Mouse (Mus musculus) CH12.LX (cell line): ENCODE measurements around the gene Slx4ip. TPM values are rescaled to one million over a fixed set of nuclear protein-coding genes. Genes with fewer than 3 reads are reported as not detected.

ENCODE experiments used
- DNase-seq: peaks from one replicate; pipeline ENCODE4 v3.0.0-alpha.2; 2013; ENCODE audit errors: extremely low read depth
- H3K27ac ChIP-seq: 2 replicates; pipeline ENCODE4 v1.5.1; 2012; ENCODE audit warnings: low read depth, mild to moderate bottlenecking, control low read depth, moderate library complexity; ENCODE audit not compliant: insufficient read depth
- H3K27me3 ChIP-seq: replicated peaks from 2 replicates; pipeline ENCODE3; 2012; ENCODE audit warnings: inconsistent platforms
- H3K36me3 ChIP-seq, 2 experiments: replicated peaks in 1 of 2; 2 replicates each; pipeline versions ENCODE3 to v1.6.1; 2012; ENCODE audit warnings: inconsistent platforms in 1 of 2, low read length in 1 of 2, mild to moderate bottlenecking in 1 of 2, mixed read lengths in 1 of 2, moderate library complexity in 1 of 2; ENCODE audit not compliant: control insufficient read depth in 1 of 2, insufficient read depth in 1 of 2
- H3K4me1 ChIP-seq, 2 experiments: 2 replicates each; pipeline ENCODE4 v1.6.1; 2012; ENCODE audit warnings: inconsistent platforms in 1 of 2, moderate library complexity in 1 of 2; ENCODE audit not compliant: insufficient read depth in 2 of 2, control insufficient read depth in 1 of 2
- H3K4me2 ChIP-seq: 2 replicates; pipeline ENCODE4 v1.6.1; 2012; ENCODE audit warnings: low read depth, mild to moderate bottlenecking, control low read depth; ENCODE audit not compliant: poor library complexity, insufficient read depth, severe bottlenecking
- H3K4me3 ChIP-seq, 3 experiments: fragments of 150-350 bp in 1 of 3; sonication (generic) in 1 of 3; replicated peaks in 1 of 3; 2 replicates each; pipeline versions ENCODE3 to v1.5.1; 2011 to 2012; ENCODE audit warnings: low read depth in 2 of 3, low read length in 2 of 3, mild to moderate bottlenecking in 2 of 3, moderate library complexity in 2 of 3, control low read depth in 1 of 3, improper control_type of control experiment in 1 of 3, inconsistent platforms in 1 of 3, mixed read lengths in 1 of 3; ENCODE audit not compliant: poor library complexity in 1 of 3
- H3K79me2 ChIP-seq: replicated peaks from 2 replicates; pipeline ENCODE4 v1.6.1; 2012; ENCODE audit warnings: mild to moderate bottlenecking, moderate library complexity; ENCODE audit not compliant: control insufficient read depth, poor library complexity, insufficient read depth, severe bottlenecking; ENCODE audit errors: extremely low read depth
- H3K9ac ChIP-seq: 2 replicates; pipeline ENCODE4 v1.6.1; 2012; ENCODE audit warnings: low read depth, mild to moderate bottlenecking, control low read depth, moderate library complexity; ENCODE audit not compliant: insufficient read depth
- H3K9me3 ChIP-seq: replicated peaks from 2 replicates; pipeline ENCODE3; 2012; ENCODE audit warnings: low read length, inconsistent platforms, mixed read lengths
- BHLHE40 ChIP-seq: IDR thresholded peaks from 2 replicates; pipeline ENCODE4 v1.6.1; 2011; ENCODE audit warnings: mild to moderate bottlenecking, low read depth, low read length, improper control_type of control experiment
- CHD1 ChIP-seq: IDR thresholded peaks from 2 replicates; pipeline ENCODE4 v1.6.1; 2012; ENCODE audit warnings: low read depth, low read length, improper control_type of control experiment, inconsistent platforms
- CTCF ChIP-seq, 2 experiments: IDR thresholded peaks in 1 of 2; conservative IDR thresholded peaks in 1 of 2; 2 replicates each; pipeline ENCODE4 v1.5.1; 2011 to 2012; ENCODE audit warnings: low read depth in 2 of 2, low read length in 2 of 2, improper control_type of control experiment in 1 of 2, inconsistent platforms in 1 of 2, mild to moderate bottlenecking in 1 of 2, moderate library complexity in 1 of 2
- ELF1 ChIP-seq: IDR thresholded peaks from 2 replicates; pipeline ENCODE4 v1.6.1; 2014; ENCODE audit warnings: low read depth, mild to moderate bottlenecking, inconsistent platforms, low read length, improper control_type of control experiment
- ETS1 ChIP-seq: conservative IDR thresholded peaks from 2 replicates; pipeline ENCODE4 v1.6.1; 2012; ENCODE audit warnings: low read depth, mild to moderate bottlenecking, inconsistent platforms, low read length, improper control_type of control experiment, moderate library complexity
- GABPA ChIP-seq: IDR thresholded peaks from 2 replicates; pipeline ENCODE4 v1.6.1; 2012; ENCODE audit warnings: low read depth, low read length, improper control_type of control experiment, inconsistent platforms; ENCODE audit not compliant: insufficient replicate concordance
- MAFK ChIP-seq: IDR thresholded peaks from 2 replicates; pipeline ENCODE4 v1.6.1; 2011; ENCODE audit warnings: low read length, improper control_type of control experiment; ENCODE audit not compliant: insufficient replicate concordance
- MAX ChIP-seq: IDR thresholded peaks from 2 replicates; pipeline ENCODE4 v1.6.1; 2011; ENCODE audit warnings: low read length, improper control_type of control experiment
- MXI1 ChIP-seq: IDR thresholded peaks from 2 replicates; pipeline ENCODE4 v1.6.1; 2011; ENCODE audit warnings: mild to moderate bottlenecking, low read depth, low read length, improper control_type of control experiment
- MYC ChIP-seq: IDR thresholded peaks from 2 replicates; pipeline ENCODE4 v1.6.1; 2011; ENCODE audit warnings: low read depth, mild to moderate bottlenecking, improper control_type of control experiment, low read length
- NRF1 ChIP-seq: IDR thresholded peaks from 2 replicates; pipeline ENCODE4 v1.6.1; 2014; ENCODE audit warnings: low read depth, mild to moderate bottlenecking, inconsistent platforms, low read length, improper control_type of control experiment, moderate library complexity
- PAX5 ChIP-seq: IDR thresholded peaks from 2 replicates; pipeline ENCODE4 v1.6.1; 2012; ENCODE audit warnings: low read length, inconsistent platforms, mixed read lengths
- POLR2AphosphoS2 ChIP-seq: IDR thresholded peaks from 2 replicates; pipeline ENCODE4 v1.6.1; 2011; ENCODE audit warnings: low read depth, low read length, improper control_type of control experiment
- RCOR1 ChIP-seq: conservative IDR thresholded peaks from 2 replicates; pipeline ENCODE4 v1.6.1; 2012; ENCODE audit warnings: low read depth, mild to moderate bottlenecking, inconsistent platforms, low read length, improper control_type of control experiment
- SIN3A ChIP-seq: IDR thresholded peaks from 2 replicates; pipeline ENCODE4 v1.6.1; 2012; ENCODE audit warnings: low read length, improper control_type of control experiment, inconsistent platforms
- SMC3 ChIP-seq: IDR thresholded peaks from 2 replicates; pipeline ENCODE4 v1.6.1; 2011; ENCODE audit warnings: low read depth, low read length, improper control_type of control experiment
- TCF12 ChIP-seq: IDR thresholded peaks from 2 replicates; pipeline ENCODE4 v1.6.1; 2014; ENCODE audit warnings: low read depth, mild to moderate bottlenecking, inconsistent platforms, low read length, improper control_type of control experiment
- USF1 ChIP-seq: IDR thresholded peaks from 2 replicates; pipeline ENCODE4 v1.6.1; 2014; ENCODE audit warnings: low read depth, mild to moderate bottlenecking, inconsistent platforms, low read length, improper control_type of control experiment
- ZC3H11A ChIP-seq: IDR thresholded peaks from 2 replicates; pipeline ENCODE4 v1.6.1; 2012; ENCODE audit warnings: low read depth, mild to moderate bottlenecking, inconsistent platforms, low read length, improper control_type of control experiment
- ZKSCAN1 ChIP-seq: IDR thresholded peaks from 2 replicates; pipeline ENCODE4 v1.6.1; 2012; ENCODE audit warnings: low read depth, inconsistent platforms, low read length, improper control_type of control experiment, borderline replicate concordance
- ZNF384 ChIP-seq: IDR thresholded peaks from 2 replicates; pipeline ENCODE4 v1.6.1; 2012; ENCODE audit warnings: low read depth, low read length, improper control_type of control experiment, inconsistent platforms
- dilution Hi-C: fragments of 300-500 bp; cut with MboI; formaldehyde crosslinking; loops from 2 replicates; pipeline ENCODE4 v1.14.3; 2020; ENCODE audit warnings: low sequenced_read_pairs; ENCODE audit not compliant: extremely low pct_unique_long_range_greater_than_20kb, extremely low pct_ligation_motif_present
- in situ Hi-C: fragments of 300-500 bp; cut with MboI; formaldehyde crosslinking; loops from 3 replicates; pipeline ENCODE4 v1.14.3; 2019; ENCODE audit warnings: low sequenced_read_pairs, low pct_ligation_motif_present, low pct_unique_long_range_greater_than_20kb, mixed read lengths
- polyA plus RNA-seq: library from polyadenylated mRNA; unstranded; fragments of >175 nt; gene quantifications from 2 replicates; pipeline ENCODE4 v1.2.1, GENCODE M21; 2012; ENCODE audit warnings: low read depth; ENCODE audit not compliant: insufficient read length
- total RNA-seq, 2 experiments: library from RNA; depleted of rRNA; stranded (reverse); fragments of 300-350 nt in 1 of 2; fragments of >200 nt in 1 of 2; gene quantifications; 2 replicates each; pipeline ENCODE4 v1.2.3; 2012 to 2014

Gene Slx4ip
- total and polyA plus RNA-seq, 3 experiments, result 4.1 to 6.7 (median 4.7) TPM

GRCm38 (mm10) chr2:137101074-137101473 is 210.1 kb downstream of the Slx4ip start:
- Histone ChIP-seq H3K4me2 (no peak overlapping the region), H3K4me1 (peaks cover 0 to 4% of the 10 kb centered on the region in 2 experiments; a peak in 1 of 4 replicates), H3K9me3 (peaks cover 2% of the 10 kb centered on the region), H3K4me3 (no peak overlapping the region)
- TF ChIP-seq ETS1, result no peak
- TF ChIP-seq MAFK, result no peak
- TF ChIP-seq PAX5, result no peak
- no peak for TF ChIP-seq MYC
- TF ChIP-seq RCOR1, result no peak
- TF ChIP-seq TCF12, result no peak
- TF ChIP-seq SIN3A, result no peak
- no peak for TF ChIP-seq ELF1
- TF ChIP-seq CTCF (conservative IDR thresholded peaks at IDR 0.05 in 1 of 2, IDR thresholded peaks at IDR 0.05 in 1 of 2; ENCODE audit: low read depth in 2 of 2, low read length in 2 of 2), result no peak
- TF ChIP-seq, all 38 proteins: peak for 0
- Histone ChIP-seq H3K36me3 (no peaks in the 10 kb centered on the region), H3K27me3 (no peaks in the 10 kb centered on the region), H3K27ac (no peak overlapping the region), H3K79me2 (no peaks in the 10 kb centered on the region), H3K9ac (no peak overlapping the region)
- in situ Hi-C loops, result no loop called here
- DNase-seq, result no peak
- dilution Hi-C loops, result no loop called here

- in situ Hi-C loops (no loop called here), dilution Hi-C loops (no loop called here)
- Histone ChIP-seq H3K27ac (no peak overlapping the region), H3K36me3 (no peaks in the 10 kb centered on the region), H3K4me1 (no peaks in the 10 kb centered on the region), H3K4me2 (no peak overlapping the region), H3K27me3 (no peaks in the 10 kb centered on the region), H3K9me3 (no peaks in the 10 kb centered on the region), H3K79me2 (no peaks in the 10 kb centered on the region), H3K4me3 (no peak overlapping the region), H3K9ac (no peak overlapping the region)
- no peak for DNase-seq
- TF ChIP-seq POLR2AphosphoS2 (no peak), SIN3A (no peak), NRF1 (no peak), CHD1 (no peak), BHLHE40 (no peak), ELF1 (no peak), ZC3H11A (no peak), MAX (no peak), MYC (no peak), GABPA (no peak), SMC3 (no peak), USF1 (no peak), ZNF384 (no peak), ZKSCAN1 (no peak), MXI1 (no peak)
These were observed 216.2 kb downstream of the Slx4ip start for GRCm38 (mm10) chr2:137107203-137107602.
